Mouse (Mus musculus): ENCODE measurements around the gene Ppp2r5a. TPM values are rescaled to one million over a fixed set of nuclear protein-coding genes. Genes with fewer than 3 reads are reported as not detected.

Ppp2r5a gene
- polyA plus RNA-seq, 1 experiment from 2014 or later = 19.2 TPM

DNA sequence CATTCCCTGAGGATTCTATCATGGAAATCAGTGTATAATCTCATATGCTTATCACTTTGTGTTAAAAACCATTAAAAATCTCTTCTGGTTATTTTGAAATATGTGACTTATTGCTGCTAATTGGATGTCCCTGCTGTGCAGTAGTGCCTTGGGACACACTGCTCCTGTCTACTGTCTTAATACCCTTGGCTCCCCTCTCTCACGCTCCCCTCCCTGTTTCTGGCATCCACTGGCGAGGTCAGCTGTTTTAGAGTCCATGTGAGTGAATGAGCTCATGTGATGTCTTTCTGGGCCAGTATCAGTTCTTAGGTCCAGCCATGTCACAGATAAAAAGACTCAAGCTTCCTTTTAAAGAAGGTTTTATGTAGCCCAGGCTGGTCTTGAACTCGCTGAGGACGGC, 72.7 kb downstream of the Ppp2r5a start:
- no peak overlapping the region for H3K9ac ChIP-seq (ENCODE audit: low read length)
- H3K36me3 ChIP-seq (ENCODE audit: control insufficient read depth, insufficient read depth, low read length) = peaks cover 9% of the 10 kb centered on the region; the same call in 1 of the 2 replicates
- no peak for ATAC-seq (ENCODE audit: low FRiP score)
- no peak overlapping the region for H3K4me3 ChIP-seq (ENCODE audit: low read depth, low read length)
- no peaks in the 10 kb centered on the region for H3K9me3 ChIP-seq (ENCODE audit: control insufficient read depth, low read length)
- DNase-seq (ENCODE audit: low spot score, missing footprints) = no peak
- WGBS = 89% methylated on average over 4 of the region's 4 CpGs
- H3K4me2 ChIP-seq = no peak overlapping the region
- H3K27ac ChIP-seq (ENCODE audit: low read depth, low read length) = no peak overlapping the region
- H3K4me1 ChIP-seq (ENCODE audit: control insufficient read depth, insufficient read depth, low read length) = peaks cover 11% of the 10 kb centered on the region
- no peaks in the 10 kb centered on the region for H3K27me3 ChIP-seq (ENCODE audit: control insufficient read depth, insufficient read depth, low read length)

DNA sequence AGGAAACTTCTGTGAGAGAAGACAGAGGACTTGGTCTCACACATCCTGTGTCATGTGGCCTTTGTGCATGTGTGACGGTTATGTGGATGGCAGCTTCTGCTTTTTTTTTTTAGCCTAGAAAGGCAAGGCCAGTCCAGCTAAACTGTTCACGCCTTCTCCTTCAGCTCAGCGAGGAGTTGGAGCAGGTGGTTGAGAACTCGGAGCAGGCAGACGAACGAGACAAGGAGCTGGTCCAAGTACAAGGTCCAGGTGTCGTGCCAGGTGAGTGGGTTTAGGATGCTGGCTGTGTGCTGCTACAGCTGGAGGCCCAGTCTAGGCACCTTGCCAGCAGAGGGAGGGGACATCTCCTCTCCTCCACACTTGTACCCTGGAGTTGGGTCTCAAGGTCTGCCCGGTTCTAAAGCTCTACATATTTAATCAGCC, 75.0 kb downstream of the Ppp2r5a start:
- peaks cover 11% of the 10 kb centered on the region for H3K4me1 ChIP-seq (ENCODE audit: control insufficient read depth, insufficient read depth, low read length)
- DNase-seq (ENCODE audit: low spot score, missing footprints) (peak; percentile 81), ATAC-seq (ENCODE audit: low FRiP score) (no peak)
- H3K9ac ChIP-seq (ENCODE audit: low read length) = no peak overlapping the region
- no peaks in the 10 kb centered on the region for H3K27me3 ChIP-seq (ENCODE audit: control insufficient read depth, insufficient read depth, low read length)
- WGBS = 88% methylated on average over 8 of the region's 8 CpGs
- H3K4me2 ChIP-seq = no peak overlapping the region
- no peak overlapping the region for H3K27ac ChIP-seq (ENCODE audit: low read depth, low read length)
- peaks cover 5% of the 10 kb centered on the region; the same call in 1 of the 2 replicates for H3K36me3 ChIP-seq (ENCODE audit: control insufficient read depth, insufficient read depth, low read length)
- H3K4me3 ChIP-seq (ENCODE audit: low read depth, low read length) = no peak overlapping the region
- H3K9me3 ChIP-seq (ENCODE audit: control insufficient read depth, low read length) = no peaks in the 10 kb centered on the region

DNA sequence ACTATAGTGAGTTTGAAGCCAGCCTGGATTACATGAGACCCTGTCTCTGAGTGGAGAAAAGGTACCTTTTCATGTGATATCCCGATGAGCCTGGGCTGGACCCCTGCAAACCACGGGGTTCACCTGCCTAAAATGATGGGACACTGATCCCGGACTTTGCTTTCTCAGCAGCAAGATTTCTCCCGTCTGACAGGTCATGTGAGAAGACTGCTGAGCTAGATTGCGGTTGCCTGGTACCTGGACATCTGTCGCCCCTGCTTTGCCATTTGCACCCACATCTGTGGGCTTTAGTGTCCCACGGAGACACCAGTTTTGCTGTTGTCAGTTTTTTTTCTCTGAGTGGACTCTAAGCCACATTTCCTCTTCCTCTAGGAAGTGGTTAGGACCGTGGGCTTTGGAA, 75.8 kb downstream of the Ppp2r5a start:
- H3K9me3 ChIP-seq (ENCODE audit: control insufficient read depth, low read length) = no peaks in the 10 kb centered on the region
- peaks cover 11% of the 10 kb centered on the region for H3K4me1 ChIP-seq (ENCODE audit: control insufficient read depth, insufficient read depth, low read length)
- ATAC-seq (ENCODE audit: low FRiP score) (no peak), DNase-seq (ENCODE audit: low spot score, missing footprints) (peak; percentile 67)
- H3K27me3 ChIP-seq (ENCODE audit: control insufficient read depth, insufficient read depth, low read length) = no peaks in the 10 kb centered on the region
- peak overlapping the region; percentile 90; the same call in 1 of the 2 replicates for H3K9ac ChIP-seq (ENCODE audit: low read length)
- H3K36me3 ChIP-seq (ENCODE audit: control insufficient read depth, insufficient read depth, low read length) = peaks cover 5% of the 10 kb centered on the region; the same call in 1 of the 2 replicates
- no peak overlapping the region for H3K4me3 ChIP-seq (ENCODE audit: low read depth, low read length)
- peak overlapping the region; percentile 92 for H3K4me2 ChIP-seq
- H3K27ac ChIP-seq (ENCODE audit: low read depth, low read length) = no peak overlapping the region
- 87% methylated on average over 8 of the region's 8 CpGs for WGBS

DNA sequence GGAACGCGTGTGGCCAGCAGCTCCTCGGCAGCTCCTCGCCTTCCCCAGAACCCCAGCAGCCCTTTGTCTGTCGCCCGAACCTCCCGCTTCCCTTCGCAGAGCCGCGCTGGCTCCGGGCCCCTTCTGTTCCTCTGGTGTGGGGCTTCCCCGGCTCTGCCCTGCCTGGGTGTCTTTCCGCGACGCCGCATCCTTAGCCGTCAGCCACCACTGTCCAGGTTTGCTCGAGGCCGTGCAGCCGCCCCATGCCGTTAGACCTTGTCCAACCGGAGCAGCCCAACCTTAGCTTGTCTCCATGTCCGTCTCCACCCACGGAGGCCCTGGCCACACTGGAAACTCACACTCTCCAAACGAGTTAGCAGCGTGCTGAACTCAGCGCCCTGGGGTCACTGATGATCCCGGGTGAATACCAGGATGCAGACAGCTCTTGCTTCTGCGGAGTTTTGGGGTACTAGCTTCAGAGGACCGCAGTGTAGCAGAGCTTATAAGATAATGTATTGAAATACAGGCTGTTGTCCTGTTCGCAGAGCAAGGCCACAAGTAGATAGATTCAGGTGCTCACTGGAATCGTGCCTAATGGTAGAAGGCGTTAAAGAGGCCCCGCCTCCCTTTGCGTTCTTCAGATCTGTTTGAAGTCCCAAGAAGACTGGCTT, 76.7 kb downstream of the Ppp2r5a start:
- Histone ChIP-seq H3K27ac (ENCODE audit: low read depth, low read length) (0 out of 2 replicates have a peak overlapping the region, but pooled peaks have one; percentile 30), H3K36me3 (ENCODE audit: control insufficient read depth, insufficient read depth, low read length) (no peaks in the 10 kb centered on the region), H3K9me3 (ENCODE audit: control insufficient read depth, low read length) (no peaks in the 10 kb centered on the region), H3K9ac (ENCODE audit: low read length) (peak overlapping the region; percentile 90), H3K27me3 (ENCODE audit: control insufficient read depth, insufficient read depth, low read length) (no peaks in the 10 kb centered on the region), H3K4me1 (ENCODE audit: control insufficient read depth, insufficient read depth, low read length) (peaks cover 11% of the 10 kb centered on the region), H3K4me2 (peak overlapping the region; percentile 92), H3K4me3 (ENCODE audit: low read depth, low read length) (peak overlapping the region; percentile 68)
- WGBS = 3% methylated on average over 28 of the region's 35 CpGs
- DNase-seq (ENCODE audit: low spot score, missing footprints) = peak; percentile 97
- peak; percentile 78; the same call in 1 of the 2 replicates for ATAC-seq (ENCODE audit: low FRiP score)

DNA sequence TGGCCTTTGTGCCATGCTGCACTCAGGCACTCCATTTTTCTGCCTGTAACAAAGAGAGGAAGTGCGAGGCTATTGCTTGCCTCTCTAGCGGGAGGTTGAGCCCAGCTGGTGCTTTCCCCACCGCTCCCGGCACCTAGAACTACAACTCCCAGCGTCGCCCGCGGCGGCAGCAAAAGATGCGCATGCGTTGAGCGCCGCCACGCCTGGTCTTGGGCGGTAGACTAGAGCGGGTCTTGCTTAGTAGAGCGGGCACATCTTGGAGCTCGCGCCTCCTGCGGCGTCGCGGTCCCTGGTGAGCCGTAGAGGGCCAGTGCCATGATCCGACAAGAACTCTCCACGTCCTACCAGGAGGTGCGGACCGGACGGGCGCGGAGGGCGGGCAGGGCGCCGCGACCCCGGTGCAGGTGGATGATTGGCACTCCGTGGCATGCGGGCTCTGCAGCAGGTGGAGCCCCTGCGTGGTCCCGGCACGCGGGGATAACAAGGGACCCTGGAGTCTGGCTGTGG, 77.3 kb downstream of the Ppp2r5a start, which contains the start of gene Tmem206:
Gene Tmem206 (plus strand): TSS at position 187 of the 507 bp plus-strand sequence.
- DNase-seq (ENCODE audit: low spot score, missing footprints) = peak; percentile 100
- peak within 1 kb of the TSS; percentile 68 for H3K4me3 ChIP-seq (ENCODE audit: low read depth, low read length)
- H3K9ac ChIP-seq (ENCODE audit: low read length) = peak within 1 kb of the TSS; percentile 90
- peak within 1 kb of the TSS; percentile 92 for H3K4me2 ChIP-seq
- peaks cover 11% of the 10 kb centered on the region for H3K4me1 ChIP-seq (ENCODE audit: control insufficient read depth, insufficient read depth, low read length)
- H3K27ac ChIP-seq (ENCODE audit: low read depth, low read length) = 0 out of 2 replicates have a peak within 1 kb of the TSS, but pooled peaks have one; percentile 30
- no peaks in the 10 kb centered on the region for H3K9me3 ChIP-seq (ENCODE audit: control insufficient read depth, low read length)
- under 1% methylated on average over 42 of the region's 42 CpGs for WGBS
- H3K27me3 ChIP-seq (ENCODE audit: control insufficient read depth, insufficient read depth, low read length) = no peaks in the 10 kb centered on the region
- no peaks in the 10 kb centered on the region for H3K36me3 ChIP-seq (ENCODE audit: control insufficient read depth, insufficient read depth, low read length)
- peak; percentile 95 for ATAC-seq (ENCODE audit: low FRiP score)

DNA sequence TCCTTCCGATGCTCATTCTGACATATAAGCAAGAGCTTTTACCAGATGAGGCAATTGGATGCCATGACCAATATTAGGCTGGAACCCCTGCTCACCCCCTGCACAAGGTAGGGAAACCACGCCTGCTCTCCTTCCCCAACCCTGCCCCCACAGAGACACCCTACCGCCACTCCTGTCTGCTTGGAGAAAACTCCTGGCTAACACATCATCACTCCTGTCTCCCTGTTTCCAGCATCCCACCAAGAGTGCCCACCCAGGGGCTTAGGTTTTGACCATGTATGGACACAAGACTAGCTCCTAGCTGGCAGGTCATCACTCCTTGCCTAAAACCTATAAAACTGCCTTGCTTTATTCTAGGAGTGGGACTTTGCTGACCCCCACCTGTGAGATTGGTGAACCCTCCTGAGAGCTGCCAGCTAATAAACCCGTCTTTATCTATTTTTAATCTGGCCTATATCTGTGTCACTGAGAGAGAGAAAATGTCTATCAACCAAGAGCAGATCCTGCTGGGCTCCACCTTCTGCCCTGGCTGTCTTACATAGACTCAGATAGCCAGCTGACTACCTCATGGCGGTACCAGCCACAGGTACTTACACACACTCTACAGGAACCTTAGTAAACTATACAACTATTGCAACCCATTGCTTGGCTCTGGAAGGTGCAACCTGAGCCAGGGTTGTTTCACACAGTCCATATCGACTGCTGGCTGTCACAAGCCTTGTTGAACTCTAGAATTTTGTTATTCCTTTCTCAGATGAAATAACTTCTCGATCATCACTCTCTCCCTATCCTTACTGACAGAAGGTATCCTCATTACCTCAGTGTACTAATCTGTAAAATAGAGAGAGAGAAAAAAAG, 78.1 kb downstream of the Ppp2r5a start:
- WGBS = 84% methylated on average over 7 of the region's 7 CpGs

DNA sequence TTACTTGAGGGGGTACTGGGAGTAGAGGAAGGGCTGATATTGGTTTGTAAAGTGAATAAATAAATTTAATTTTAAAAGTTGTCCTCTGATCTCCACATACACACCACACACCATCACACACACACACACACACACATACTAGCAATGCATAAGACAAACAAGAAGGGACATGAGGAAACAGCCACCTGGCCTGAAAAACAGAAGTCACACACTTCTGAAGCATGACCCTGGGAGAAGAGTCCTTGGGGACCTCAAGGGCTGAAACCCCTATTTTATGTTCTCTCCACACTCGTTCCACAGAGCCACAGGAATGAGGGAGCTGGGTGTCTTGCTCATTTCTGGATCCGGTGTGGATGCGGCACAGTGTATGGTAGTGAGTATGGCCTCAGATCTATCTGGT, 79.7 kb downstream of the Ppp2r5a start:
- H3K27me3 ChIP-seq (ENCODE audit: control insufficient read depth, insufficient read depth, low read length) = no peaks in the 10 kb centered on the region
- no peak overlapping the region for H3K4me3 ChIP-seq (ENCODE audit: low read depth, low read length)

More for the DNA sequence above, 78.1 kb downstream of the Ppp2r5a start:
- Histone ChIP-seq H3K36me3 (ENCODE audit: control insufficient read depth, insufficient read depth, low read length) (no peaks in the 10 kb centered on the region), H3K27ac (ENCODE audit: low read depth, low read length) (no peak overlapping the region), H3K4me3 (ENCODE audit: low read depth, low read length) (no peak overlapping the region), H3K4me1 (ENCODE audit: control insufficient read depth, insufficient read depth, low read length) (peaks cover 11% of the 10 kb centered on the region), H3K4me2 (no peak overlapping the region), H3K27me3 (ENCODE audit: control insufficient read depth, insufficient read depth, low read length) (no peaks in the 10 kb centered on the region), H3K9me3 (ENCODE audit: control insufficient read depth, low read length) (no peaks in the 10 kb centered on the region), H3K9ac (ENCODE audit: low read length) (peak overlapping the region; percentile 40)
- DNase-seq (ENCODE audit: low spot score, missing footprints) = peak; percentile 65
- no peak for ATAC-seq (ENCODE audit: low FRiP score)

DNA sequence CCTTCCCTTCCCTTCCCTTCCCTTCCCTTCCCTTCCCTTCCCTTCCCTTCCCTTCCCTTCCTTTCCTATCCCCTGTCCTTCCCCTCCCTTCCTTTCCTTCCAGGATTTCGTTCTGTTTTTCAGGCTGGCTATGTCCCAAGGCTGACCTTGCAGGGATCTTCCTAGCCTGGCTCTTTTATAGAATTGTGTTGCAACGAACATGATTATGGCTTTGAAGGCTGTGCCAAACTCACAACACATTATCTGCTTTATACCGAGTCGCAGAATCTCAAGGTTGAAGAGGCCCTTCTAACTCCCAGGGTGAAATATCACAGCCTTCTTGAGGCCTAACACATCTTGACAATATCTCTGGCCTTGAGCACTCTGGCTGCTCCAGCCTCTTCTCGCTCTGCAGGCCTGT, 84.4 kb downstream of the Ppp2r5a start:
- WGBS = 75% methylated on average over 5 of the region's 5 CpGs
- Histone ChIP-seq H3K27me3 (ENCODE audit: control insufficient read depth, insufficient read depth, low read length) (no peaks in the 10 kb centered on the region), H3K9ac (ENCODE audit: low read length) (no peak overlapping the region), H3K4me1 (ENCODE audit: control insufficient read depth, insufficient read depth, low read length) (peaks cover 5% of the 10 kb centered on the region; the same call in 1 of the 2 replicates), H3K36me3 (ENCODE audit: control insufficient read depth, insufficient read depth, low read length) (no peaks in the 10 kb centered on the region), H3K9me3 (ENCODE audit: control insufficient read depth, low read length) (no peaks in the 10 kb centered on the region), H3K27ac (ENCODE audit: low read depth, low read length) (no peak overlapping the region), H3K4me3 (ENCODE audit: low read depth, low read length) (no peak overlapping the region), H3K4me2 (no peak overlapping the region)
- peak; percentile 81 for DNase-seq (ENCODE audit: low spot score, missing footprints)
- no peak for ATAC-seq (ENCODE audit: low FRiP score)

More for the DNA sequence above, 79.7 kb downstream of the Ppp2r5a start:
- WGBS = 87% methylated on average over 3 of the region's 3 CpGs
- Histone ChIP-seq H3K27ac (ENCODE audit: low read depth, low read length) (no peak overlapping the region), H3K9ac (ENCODE audit: low read length) (no peak overlapping the region), H3K36me3 (ENCODE audit: control insufficient read depth, insufficient read depth, low read length) (no peaks in the 10 kb centered on the region), H3K9me3 (ENCODE audit: control insufficient read depth, low read length) (no peaks in the 10 kb centered on the region), H3K4me2 (no peak overlapping the region), H3K4me1 (ENCODE audit: control insufficient read depth, insufficient read depth, low read length) (peaks cover 11% of the 10 kb centered on the region)
- DNase-seq (ENCODE audit: low spot score, missing footprints) (no peak), ATAC-seq (ENCODE audit: low FRiP score) (no peak)
